Mouse (Mus musculus) bone marrow macrophage, adult 2 months (primary cell): ENCODE measurements around the gene Ctdsp2. TPM values are rescaled to one million over a fixed set of nuclear protein-coding genes. Genes with fewer than 3 reads are reported as not detected.

ENCODE experiments used
- H3K27ac ChIP-seq: 2 replicates; pipeline ENCODE4 v1.5.1; 2012; ENCODE audit warnings: low read depth, low read length; ENCODE audit not compliant: insufficient read depth
- H3K4me1 ChIP-seq: 2 replicates; pipeline ENCODE4 v1.6.1; 2012; ENCODE audit warnings: low read length; ENCODE audit not compliant: control insufficient read depth, insufficient read depth
- H3K4me3 ChIP-seq: 2 replicates; pipeline ENCODE4 v1.5.1; 2012; ENCODE audit warnings: mild to moderate bottlenecking, low read length, moderate library complexity; ENCODE audit not compliant: insufficient read depth
- CTCF ChIP-seq: IDR thresholded peaks from 2 replicates; pipeline ENCODE4 v1.5.1; 2012; ENCODE audit warnings: low read depth, mild to moderate bottlenecking, low read length, moderate library complexity
- POLR2A ChIP-seq: IDR thresholded peaks from 2 replicates; pipeline ENCODE4 v1.6.1; 2012; ENCODE audit warnings: mild to moderate bottlenecking, low read depth, low read length, borderline replicate concordance
- polyA plus RNA-seq: library from polyadenylated mRNA; stranded (reverse); fragments of >200 nt; gene quantifications from 2 replicates; pipeline ENCODE4 v1.2.4, GENCODE M21; 2012; ENCODE audit not compliant: missing spikeins, insufficient read depth, insufficient read length

The Ctdsp2 gene
- polyA plus RNA-seq, 1 experiment, result 123 TPM

GRCm38 (mm10) chr10:127002765-127003164 is 24.2 kb downstream of the Ctdsp2 start:
- no peak overlapping the region for H3K4me3 ChIP-seq
- no peak overlapping the region for H3K27ac ChIP-seq
- no peaks in the 10 kb centered on the region for H3K4me1 ChIP-seq
- TF ChIP-seq POLR2A (no peak), CTCF (no peak)

DNA sequence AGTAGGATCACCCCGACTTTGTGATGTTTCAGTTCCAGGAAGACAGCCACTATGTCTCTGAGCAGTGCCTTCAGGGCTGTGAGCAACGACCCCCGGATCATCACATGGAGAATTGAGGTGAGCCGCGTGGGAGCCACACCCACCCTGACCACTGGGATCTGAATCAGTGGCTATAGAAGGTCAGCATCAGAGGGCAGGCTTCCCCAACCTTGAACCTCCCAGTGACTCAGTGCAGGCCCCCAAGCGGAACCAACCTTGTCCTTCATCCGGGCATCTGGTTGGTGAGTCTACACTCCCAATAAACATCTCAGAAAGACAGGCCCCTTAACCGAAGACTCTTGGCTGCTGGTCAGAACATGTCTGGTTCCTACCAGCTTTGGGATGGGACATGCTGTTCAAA is 24.8 kb downstream of the Ctdsp2 start:
- no peak for TF ChIP-seq POLR2A
- TF ChIP-seq CTCF, result no peak
- H3K27ac ChIP-seq, result no peak overlapping the region
- H3K4me1 ChIP-seq, result no peaks in the 10 kb centered on the region
- no peak overlapping the region for H3K4me3 ChIP-seq

- Histone ChIP-seq H3K27ac (no peak overlapping the region), H3K4me1 (no peaks in the 10 kb centered on the region), H3K4me3 (no peak overlapping the region)
- no peak for TF ChIP-seq CTCF
- no peak for TF ChIP-seq POLR2A
Observed at GRCm38 (mm10) chr10:127003806-127004205, 25.3 kb downstream of the Ctdsp2 start.

DNA sequence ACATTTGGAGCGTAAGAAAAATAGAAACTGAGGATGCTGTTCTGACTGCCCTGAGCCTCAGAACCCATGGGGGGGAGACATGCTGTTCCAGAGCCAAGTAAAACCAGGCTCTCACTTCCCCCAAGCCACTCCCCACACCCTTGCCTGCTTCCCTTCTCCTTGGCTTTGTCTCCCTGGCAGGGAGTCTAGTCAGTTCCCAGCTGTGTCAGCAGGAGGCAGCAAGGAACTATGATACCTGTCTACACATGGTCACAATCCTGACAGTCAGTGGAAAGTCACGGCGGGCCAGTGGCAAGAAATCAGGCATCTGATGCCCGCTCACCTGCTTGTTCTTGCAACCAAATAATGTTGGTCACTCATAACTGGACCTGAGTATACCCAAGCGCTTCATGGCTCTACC is 38.0 kb downstream of the Ctdsp2 start:
- H3K4me3 ChIP-seq, result no peak overlapping the region
- no peak overlapping the region for H3K27ac ChIP-seq
- TF ChIP-seq POLR2A (no peak), CTCF (no peak)
- no peaks in the 10 kb centered on the region for H3K4me1 ChIP-seq

GRCm38 (mm10) chr10:127017071-127017470 is 38.6 kb downstream of the Ctdsp2 start:
- Histone ChIP-seq H3K4me3 (no peak overlapping the region), H3K27ac (no peak overlapping the region), H3K4me1 (no peaks in the 10 kb centered on the region)
- no peak for TF ChIP-seq POLR2A
- no peak for TF ChIP-seq CTCF

DNA sequence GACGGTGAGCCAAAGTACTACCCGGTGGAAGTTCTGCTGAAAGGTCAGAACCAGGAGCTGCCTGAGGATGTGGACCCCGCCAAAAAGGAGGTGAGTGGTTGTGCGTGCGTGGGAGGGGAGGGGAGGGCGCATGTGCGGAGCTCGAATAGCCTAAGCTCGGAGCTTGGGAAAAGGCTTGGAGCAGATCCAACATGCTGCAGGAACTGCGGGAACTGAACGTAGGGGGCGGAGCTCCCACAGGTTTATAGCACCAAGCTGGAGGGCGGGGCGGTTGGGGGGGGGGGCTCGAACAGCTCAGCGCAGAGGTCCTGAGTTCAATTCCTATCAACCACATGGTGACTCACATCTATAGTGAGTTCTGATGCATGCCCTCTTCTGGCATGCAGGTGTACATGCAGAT is 39.9 kb downstream of the Ctdsp2 start:
- H3K4me3 ChIP-seq, result no peak overlapping the region
- no peak overlapping the region for H3K27ac ChIP-seq
- no peaks in the 10 kb centered on the region for H3K4me1 ChIP-seq
- TF ChIP-seq CTCF, result no peak
- no peak for TF ChIP-seq POLR2A

DNA sequence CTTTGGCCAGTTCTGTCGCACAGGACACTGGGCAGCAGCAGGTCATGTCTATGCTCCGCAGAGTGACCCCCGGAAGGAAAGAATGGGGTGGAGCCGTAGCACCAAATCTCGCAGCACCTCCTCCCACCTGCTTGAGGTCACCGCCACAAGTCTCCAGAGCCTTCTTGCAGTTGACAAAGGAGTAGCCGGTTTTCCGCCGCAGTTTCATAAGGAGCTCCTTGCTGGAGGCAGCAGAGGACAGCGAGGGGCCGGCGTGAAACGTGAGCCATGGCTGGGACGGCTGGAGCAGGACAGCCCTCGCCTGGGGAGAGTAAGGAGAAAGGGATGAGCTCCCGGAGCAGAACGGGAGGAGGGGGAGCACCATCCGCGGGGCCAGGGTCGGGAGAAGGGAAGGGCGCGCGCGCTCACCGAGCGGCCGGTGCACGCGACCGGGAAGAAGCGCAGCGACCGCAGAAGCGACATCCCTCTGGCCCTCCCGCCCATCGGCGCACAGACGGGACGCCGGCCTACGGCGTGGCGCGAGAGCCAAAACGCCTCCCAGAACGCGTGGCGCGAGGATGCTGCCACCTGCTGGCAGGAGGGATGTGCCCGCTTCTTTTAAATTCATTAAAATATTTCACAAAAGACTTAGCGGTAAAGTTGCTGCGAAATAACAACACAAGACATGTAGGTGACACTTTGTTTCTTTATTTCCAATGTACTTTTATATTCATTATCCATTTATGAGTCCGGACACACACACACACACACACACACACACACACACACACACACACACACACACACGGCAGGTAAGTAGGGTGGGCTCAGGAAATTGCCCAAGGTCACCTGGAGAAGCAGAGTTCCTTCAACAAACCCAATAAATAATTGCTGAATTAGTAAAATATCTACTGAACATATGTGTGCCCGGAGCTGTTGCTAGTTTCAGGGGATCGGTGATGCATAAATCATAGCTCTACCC is 52.1 kb downstream of the Ctdsp2 start, which contains the start of gene Tsfm:
Gene Tsfm (minus strand): TSS at position 505 of the 961 bp plus-strand sequence.
- Histone ChIP-seq H3K4me1 (no peaks in the 10 kb centered on the region), H3K4me3 (peak within 1 kb of the TSS; percentile 95), H3K27ac (peak within 1 kb of the TSS; percentile 52)
- TF ChIP-seq POLR2A (no peak; the same call in 1 of the 2 replicates), CTCF (peak; percentile 86)

DNA sequence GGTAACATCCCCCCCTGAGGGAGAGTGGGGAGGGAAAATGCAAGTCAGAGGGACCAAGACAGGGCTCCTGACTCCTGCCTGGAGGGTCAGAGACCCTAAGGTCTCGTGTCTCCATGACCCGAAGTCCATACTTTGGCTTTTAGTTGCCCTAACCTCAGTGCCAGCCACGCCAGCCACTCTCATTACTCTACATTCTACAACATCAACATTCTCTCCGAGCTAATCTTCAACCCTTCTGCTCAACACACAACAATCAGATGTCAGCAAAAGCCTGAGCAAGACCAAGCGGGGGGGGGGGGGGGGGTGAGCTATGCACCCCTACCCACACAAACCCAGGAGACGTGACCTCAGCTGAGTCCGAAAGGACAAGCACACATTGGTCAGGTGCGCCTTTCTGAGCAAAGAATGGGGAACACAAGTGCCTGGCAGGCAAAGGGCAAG is 54.8 kb downstream of the Ctdsp2 start:
- Histone ChIP-seq H3K4me1 (no peaks in the 10 kb centered on the region), H3K4me3 (no peak overlapping the region), H3K27ac (no peak overlapping the region)
- no peak for TF ChIP-seq CTCF
- no peak for TF ChIP-seq POLR2A

- Histone ChIP-seq H3K4me3 (no peak overlapping the region), H3K27ac (no peak overlapping the region), H3K4me1 (no peaks in the 10 kb centered on the region)
- no peak for TF ChIP-seq CTCF
- no peak for TF ChIP-seq POLR2A
Observed at GRCm38 (mm10) chr10:127036273-127036672, 57.8 kb downstream of the Ctdsp2 start.

- peaks cover 3% of the 10 kb centered on the region; the same call in 1 of the 2 replicates for H3K4me1 ChIP-seq
- TF ChIP-seq CTCF (no peak), POLR2A (no peak)
- no peak overlapping the region for H3K4me3 ChIP-seq
Observed at GRCm38 (mm10) chr10:127037641-127038040, 59.1 kb downstream of the Ctdsp2 start.

More at GRCm38 (mm10) chr10:127037641-127038040, 59.1 kb downstream of the Ctdsp2 start:
- no peak overlapping the region for H3K27ac ChIP-seq
